Mouse (Mus musculus) olfactory bulb, adult 2 months (tissue): ENCODE measurements around the gene Crebl2. TPM values are rescaled to one million over a fixed set of nuclear protein-coding genes. Genes with fewer than 3 reads are reported as not detected.

Source experiments
- H3K27ac ChIP-seq: fragments of 200-500 bp; 2 replicates; pipeline ENCODE4 v1.5.1; 2012; ENCODE audit warnings: low read depth, low read length; ENCODE audit not compliant: insufficient read depth
- H3K4me1 ChIP-seq: fragments of 200-500 bp; 2 replicates; pipeline ENCODE4 v1.6.1; 2012; ENCODE audit warnings: low read length; ENCODE audit not compliant: control insufficient read depth, insufficient read depth
- H3K4me3 ChIP-seq: fragments of 200-500 bp; 2 replicates; pipeline ENCODE4 v1.5.1; 2012; ENCODE audit warnings: mild to moderate bottlenecking, low read depth, low read length, moderate library complexity; ENCODE audit not compliant: insufficient read depth
- CTCF ChIP-seq: fragments of 200-500 bp; IDR thresholded peaks from 2 replicates; pipeline ENCODE4 v1.5.1; 2012; ENCODE audit warnings: low read depth, mild to moderate bottlenecking, low read length, moderate library complexity; ENCODE audit not compliant: insufficient read depth
- POLR2A ChIP-seq: fragments of 200-500 bp; IDR thresholded peaks from 2 replicates; pipeline ENCODE4 v1.6.1; 2012; ENCODE audit warnings: mild to moderate bottlenecking, low read depth, low read length, moderate library complexity; ENCODE audit not compliant: insufficient read depth
- WGBS: fragments of 180-500 bp; shearing (Covaris S2); methylation state at CpG from one replicate; pipeline ENCODE4 v1.1.7; 2018; 5-methylcytosine and 5-hydroxymethylcytosine counted together
- polyA plus RNA-seq: library from polyadenylated mRNA; stranded (reverse); fragments of >200 nt; gene quantifications from 2 replicates; pipeline ENCODE4 v1.2.4, GENCODE M21; 2012; ENCODE audit warnings: low replicate concordance; ENCODE audit not compliant: missing spikeins, insufficient read depth, insufficient read length

Gene Crebl2
- polyA plus RNA-seq, 1 experiment, result not detected

- 33% methylated on average over 21 of the region's 21 CpGs for WGBS
- Histone ChIP-seq H3K4me3 (no peak overlapping the region), H3K27ac (no peak overlapping the region), H3K4me1 (peaks cover 9% of the 10 kb centered on the region)
- no peak for TF ChIP-seq POLR2A
- TF ChIP-seq CTCF, result peak; percentile 81
Measured at GRCm38 (mm10) chr6:134793911-134794520, 35.9 kb upstream of the Crebl2 start.

GRCm38 (mm10) chr6:134796297-134796696 lies 33.7 kb upstream of the Crebl2 start:
- no peak overlapping the region for H3K4me3 ChIP-seq

GRCm38 (mm10) chr6:134801483-134801882 lies 28.5 kb upstream of the Crebl2 start:
- H3K4me3 ChIP-seq, result no peak overlapping the region
- no peaks in the 10 kb centered on the region for H3K4me1 ChIP-seq
- 82% methylated on average over 1 of the region's 1 CpGs for WGBS
- TF ChIP-seq CTCF (no peak), POLR2A (no peak)
- H3K27ac ChIP-seq, result no peak overlapping the region

More at GRCm38 (mm10) chr6:134796297-134796696, 33.7 kb upstream of the Crebl2 start:
- no peak overlapping the region for H3K27ac ChIP-seq
- H3K4me1 ChIP-seq, result peaks cover 9% of the 10 kb centered on the region
- 94% methylated on average over 10 of the region's 10 CpGs for WGBS
- TF ChIP-seq CTCF, result no peak
- TF ChIP-seq POLR2A, result no peak

GRCm38 (mm10) chr6:134802641-134803043 lies 27.3 kb upstream of the Crebl2 start:
- Histone ChIP-seq H3K27ac (no peak overlapping the region), H3K4me1 (no peaks in the 10 kb centered on the region), H3K4me3 (no peak overlapping the region)
- WGBS, result 88% methylated on average over 9 of the region's 9 CpGs
- no peak for TF ChIP-seq POLR2A

- TF ChIP-seq CTCF, result no peak
- no peak for TF ChIP-seq POLR2A
- Histone ChIP-seq H3K27ac (no peak overlapping the region), H3K4me3 (no peak overlapping the region), H3K4me1 (no peaks in the 10 kb centered on the region)
- 32% methylated on average over 5 of the region's 5 CpGs for WGBS
Measured at GRCm38 (mm10) chr6:134804736-134805277, 25.1 kb upstream of the Crebl2 start.

GRCm38 (mm10) chr6:134806130-134806529 lies 23.8 kb upstream of the Crebl2 start:
- Histone ChIP-seq H3K4me3 (no peak overlapping the region), H3K27ac (no peak overlapping the region), H3K4me1 (no peaks in the 10 kb centered on the region)
- TF ChIP-seq CTCF (no peak), POLR2A (no peak)
- 90% methylated on average over 6 of the region's 6 CpGs for WGBS

DNA sequence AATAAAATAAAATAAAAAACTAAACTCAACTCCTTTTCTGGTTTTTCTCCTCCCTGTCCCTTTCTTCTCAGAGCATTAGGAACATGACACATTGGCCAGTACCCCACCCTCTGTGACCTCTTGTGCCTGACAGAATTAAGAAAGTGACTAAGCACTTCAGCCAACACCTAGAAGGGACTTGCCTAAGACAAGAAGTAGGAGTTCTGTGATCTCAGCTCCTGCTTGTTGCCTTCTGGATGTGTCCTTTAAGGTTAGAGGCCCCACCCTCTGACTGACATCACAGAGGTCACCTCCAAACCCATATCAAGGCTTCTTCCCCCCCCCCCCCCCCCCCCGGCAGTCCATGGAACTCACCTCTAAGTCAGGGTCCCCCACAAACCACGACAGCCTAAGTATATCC lies 22.9 kb upstream of the Crebl2 start:
- Histone ChIP-seq H3K4me1 (no peaks in the 10 kb centered on the region), H3K27ac (no peak overlapping the region), H3K4me3 (no peak overlapping the region)
- TF ChIP-seq POLR2A, result no peak
- TF ChIP-seq CTCF, result no peak
- 60% methylated on average over 2 of the region's 2 CpGs for WGBS

DNA sequence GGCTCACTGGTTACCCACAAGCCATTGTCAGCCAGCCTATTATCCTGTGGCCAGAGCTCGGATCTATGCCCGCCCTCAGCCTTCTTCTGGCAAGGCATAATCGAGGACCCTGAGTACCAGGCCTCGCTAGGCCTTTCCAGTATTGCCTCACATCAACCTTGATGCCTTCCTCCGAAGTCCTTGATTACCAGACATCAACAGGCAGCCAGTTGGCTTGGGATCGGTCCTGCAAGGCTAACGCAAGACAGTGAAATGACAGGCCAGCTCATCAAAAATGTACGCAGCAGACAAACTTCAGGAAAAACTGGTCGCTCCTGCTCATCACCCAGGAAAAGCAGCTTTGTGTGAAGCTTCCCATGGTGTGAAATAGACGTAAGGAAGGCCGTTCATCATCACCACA lies 22.2 kb upstream of the Crebl2 start:
- H3K4me1 ChIP-seq, result no peaks in the 10 kb centered on the region
- WGBS, result 94% methylated on average over 11 of the region's 11 CpGs
- no peak overlapping the region for H3K27ac ChIP-seq
- no peak overlapping the region for H3K4me3 ChIP-seq
- no peak for TF ChIP-seq POLR2A
- TF ChIP-seq CTCF, result no peak

DNA sequence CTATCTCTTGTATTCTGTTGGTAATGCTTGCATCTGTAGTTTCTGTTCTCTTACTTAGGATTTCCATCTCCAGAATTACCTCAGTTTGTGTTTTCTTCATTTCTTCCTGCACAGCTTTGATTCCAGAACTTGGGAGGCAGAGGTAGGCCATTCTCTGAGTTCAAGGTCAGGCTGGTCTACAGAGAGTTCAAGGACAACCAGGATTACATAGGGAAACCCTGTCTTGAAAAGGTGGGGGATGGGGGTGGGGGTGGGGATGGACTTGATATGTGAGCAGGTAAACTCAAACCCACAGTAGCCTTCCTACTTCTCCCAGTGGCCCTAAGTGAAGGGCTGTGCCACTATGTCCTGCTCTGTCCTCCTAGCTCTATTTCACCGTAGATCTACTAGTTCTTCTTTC lies 16.9 kb upstream of the Crebl2 start:
- peaks cover 10% of the 10 kb centered on the region for H3K4me1 ChIP-seq
- no peak overlapping the region for H3K4me3 ChIP-seq
- no peak overlapping the region for H3K27ac ChIP-seq
- 94% methylated on average over 1 of the region's 1 CpGs for WGBS
- TF ChIP-seq CTCF, result no peak
- no peak for TF ChIP-seq POLR2A
